Mouse (Mus musculus) heart, adult 2 months (tissue): ENCODE data around the gene Fgfr2.

ENCODE experiments used
- EP300 ChIP-seq: fragments of 200-500 bp; IDR thresholded peaks from 2 replicates; pipeline ENCODE4 v1.6.1; 2011; ENCODE audit warnings: low read depth, low read length, control low read depth; ENCODE audit not compliant: insufficient read depth
- POLR2A ChIP-seq: fragments of 200-500 bp; IDR thresholded peaks from 2 replicates; pipeline ENCODE4 v1.6.1; 2011; ENCODE audit warnings: mild to moderate bottlenecking, low read depth, low read length, control low read depth; ENCODE audit not compliant: insufficient read depth

DNA sequence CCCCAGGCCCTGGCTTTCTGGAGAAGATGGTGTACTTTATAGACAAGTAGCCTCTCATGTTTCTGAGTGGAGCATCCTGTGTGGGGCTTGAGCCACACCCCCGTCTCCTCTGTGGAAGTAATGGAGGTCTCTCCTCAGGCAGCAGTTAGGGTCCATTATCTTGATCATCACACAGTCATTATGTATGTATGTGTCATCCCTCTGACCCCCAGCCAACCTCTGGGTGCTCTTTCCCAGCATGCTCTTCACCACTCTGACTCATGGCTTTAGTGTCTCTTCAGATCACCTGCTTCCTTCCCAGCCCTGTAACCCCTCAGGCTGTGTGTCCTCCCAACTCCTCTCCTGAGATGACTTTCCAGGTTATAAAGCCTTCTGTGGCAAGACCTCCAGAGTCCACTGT, 481.5 kb downstream of the Fgfr2 start:
- TF ChIP-seq EP300 (no peak), POLR2A (no peak)
